Mouse (Mus musculus) left cerebral cortex, adult 8-10 months (tissue): ENCODE measurements at regions not wholly inside any gene's neighbourhood (a gene's known extent, or its start where the extent isn't known, plus 50 kb on each side); places are given as distances from the start of the nearest gene placed in this dataset.

Experiments used
- DNase-seq, 2 experiments: peaks; one replicate each; pipeline ENCODE4 v3.0.0; 2022; ENCODE audit warnings: low spot score in 2 of 2

GRCm38 (mm10) chr2:45774416-45774815 lies 657.2 kb upstream of the Zeb2 start:
- no peak for DNase-seq

DNA sequence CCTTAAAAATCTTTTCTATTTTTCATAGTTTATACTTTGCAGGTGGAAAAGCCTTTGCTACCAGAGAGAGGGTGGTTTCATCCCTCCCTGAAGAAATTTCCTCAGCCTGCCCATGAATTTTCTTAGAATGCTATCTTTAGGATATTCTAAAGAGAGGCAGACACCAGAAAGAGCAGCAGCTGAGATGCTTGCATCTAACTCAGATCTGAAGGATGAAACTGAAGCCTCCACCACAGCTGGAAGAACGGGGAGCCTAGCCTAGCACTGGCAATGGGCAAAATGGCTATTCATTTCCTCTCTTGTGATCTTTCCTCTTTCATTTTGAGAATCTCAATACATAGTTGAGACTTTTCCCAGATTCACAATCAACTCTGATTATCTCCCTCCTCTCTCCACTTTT lies 640.0 kb upstream of the Zeb2 start:
- DNase-seq, result peak in 1 of 2 experiments; percentile 32

DNA sequence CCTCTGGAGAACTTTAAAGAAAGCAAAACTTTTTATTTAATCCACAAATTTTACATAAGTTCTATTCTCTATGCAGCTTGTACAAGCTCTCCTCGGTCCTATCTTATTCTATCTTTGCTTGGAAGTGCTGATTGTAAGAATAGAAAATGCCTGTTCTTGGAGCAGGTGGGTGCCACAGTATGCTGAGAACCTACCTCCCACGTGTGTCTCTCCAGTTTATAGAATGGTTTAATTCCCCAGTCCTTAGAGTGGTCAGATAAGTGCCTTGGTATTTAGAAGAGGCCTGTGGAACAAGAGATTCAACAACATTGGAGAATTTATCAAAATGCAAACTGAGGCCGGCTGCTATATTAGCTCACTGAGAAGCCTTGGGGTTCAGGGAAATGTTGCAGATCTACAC lies 639.2 kb upstream of the Zeb2 start:
- no peak for DNase-seq

DNA sequence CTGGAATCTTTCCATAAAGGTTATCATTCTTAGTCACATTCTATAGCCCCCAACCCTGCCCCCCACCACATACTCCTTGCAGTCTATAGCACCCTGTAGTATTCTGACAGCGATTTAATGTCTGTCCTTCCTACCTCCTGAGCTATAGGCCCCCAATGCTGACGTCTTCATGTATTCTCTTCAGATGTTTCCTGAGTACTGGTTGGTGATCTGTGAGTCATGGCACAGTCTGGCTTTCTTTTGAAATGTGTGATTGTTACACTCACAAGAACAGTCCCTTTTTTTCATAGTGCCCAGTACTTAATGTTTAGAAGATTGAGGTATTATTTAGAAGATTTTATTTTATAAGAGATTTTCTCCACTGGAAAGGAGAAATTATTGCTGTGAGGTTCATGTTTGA lies 634.6 kb upstream of the Zeb2 start:
- no peak for DNase-seq

DNA sequence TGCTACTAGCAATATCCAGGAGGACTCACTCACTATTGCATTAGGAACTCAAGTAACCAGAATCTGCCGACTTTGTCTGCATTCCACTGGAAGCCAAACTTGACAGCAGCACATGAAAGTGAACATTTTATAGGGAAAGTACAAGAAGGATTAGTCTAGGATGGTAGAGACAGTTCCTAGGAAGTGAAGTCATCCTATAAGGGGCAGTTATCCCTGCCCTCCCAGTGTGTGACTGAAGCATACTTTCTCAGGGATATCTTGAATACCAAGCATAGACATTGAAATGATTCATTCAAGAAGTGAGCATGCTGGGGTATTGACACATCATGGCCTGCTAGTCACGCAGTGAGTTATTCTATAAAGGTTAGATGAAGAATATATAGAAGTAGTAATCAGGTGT lies 632.2 kb upstream of the Zeb2 start:
- no peak for DNase-seq

DNA sequence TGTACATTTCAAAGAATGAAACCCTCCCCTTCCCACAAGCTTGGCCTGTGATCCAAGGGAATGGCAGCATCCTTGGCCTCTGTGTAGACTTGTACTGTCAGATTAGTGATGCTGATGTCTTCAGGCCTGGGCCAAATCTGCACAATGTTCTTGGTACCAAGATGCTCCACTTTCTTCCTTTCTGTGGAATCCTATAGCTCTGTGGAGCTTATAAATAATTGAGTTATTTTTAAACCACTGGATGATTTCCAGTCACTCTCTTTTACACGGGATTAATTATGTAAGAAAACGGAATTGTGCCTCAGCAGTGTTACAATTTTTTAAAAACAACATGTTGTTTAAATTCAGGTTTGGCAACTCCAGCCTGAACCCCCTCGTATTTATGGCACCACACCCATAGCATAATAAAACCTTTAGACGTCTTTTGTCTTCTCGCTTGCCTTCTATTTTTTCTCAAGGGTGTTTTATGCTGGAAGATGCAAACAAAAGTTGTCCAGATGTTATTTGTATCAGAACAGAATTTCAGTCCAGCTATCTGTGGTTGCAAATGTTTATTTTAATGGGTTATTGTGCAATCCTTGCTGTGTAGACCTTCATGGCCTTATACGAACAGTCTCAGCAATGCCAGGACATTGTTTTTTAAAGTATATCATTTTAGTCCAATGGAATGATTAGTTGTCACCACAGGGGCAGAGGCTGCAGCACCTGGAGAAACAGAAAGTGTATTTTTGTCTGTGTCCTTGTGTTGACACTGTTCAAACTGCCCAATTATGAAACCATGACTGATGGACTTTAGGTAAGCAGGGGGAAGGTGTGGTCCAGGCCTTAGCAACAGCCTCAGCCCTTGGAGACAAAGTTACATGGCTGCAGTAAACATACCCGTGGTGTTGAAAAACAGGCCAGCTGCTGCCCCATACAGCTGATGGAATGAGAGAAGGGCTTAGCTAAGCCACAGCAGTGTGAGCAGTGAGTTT lies 630.4 kb upstream of the Zeb2 start:
- DNase-seq, result no peak

- DNase-seq, result no peak
Observed at GRCm38 (mm10) chr2:45746606-45747005, 629.4 kb upstream of the Zeb2 start.

- DNase-seq, result no peak
Observed at GRCm38 (mm10) chr2:45736278-45736677, 619.1 kb upstream of the Zeb2 start.

GRCm38 (mm10) chr2:45713997-45714396 lies 596.8 kb upstream of the Zeb2 start:
- no peak for DNase-seq

GRCm38 (mm10) chr2:45707026-45707425 lies 589.8 kb upstream of the Zeb2 start:
- DNase-seq, result no peak

- DNase-seq, result no peak
Observed at GRCm38 (mm10) chr2:45702511-45702910, 585.3 kb upstream of the Zeb2 start.

DNA sequence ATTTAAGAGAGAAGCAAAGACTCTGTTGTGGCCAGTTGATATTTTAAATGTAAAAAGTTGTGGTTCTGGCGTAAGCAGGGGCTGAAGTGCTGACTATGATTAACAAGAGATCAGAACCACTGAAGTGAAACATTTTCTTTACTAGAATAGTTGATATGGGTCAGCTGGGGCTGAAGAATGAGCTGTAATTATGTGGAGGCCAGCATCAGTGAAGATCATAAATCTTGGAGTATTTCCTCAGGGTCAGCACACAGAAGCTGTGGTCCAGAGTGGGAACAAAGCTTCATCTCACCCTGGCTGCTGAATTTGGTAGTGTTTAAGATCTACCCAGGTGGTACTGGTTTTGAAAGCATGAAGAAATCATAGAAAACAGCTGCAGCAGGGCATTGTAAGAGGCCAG lies 583.4 kb upstream of the Zeb2 start:
- no peak for DNase-seq

DNA sequence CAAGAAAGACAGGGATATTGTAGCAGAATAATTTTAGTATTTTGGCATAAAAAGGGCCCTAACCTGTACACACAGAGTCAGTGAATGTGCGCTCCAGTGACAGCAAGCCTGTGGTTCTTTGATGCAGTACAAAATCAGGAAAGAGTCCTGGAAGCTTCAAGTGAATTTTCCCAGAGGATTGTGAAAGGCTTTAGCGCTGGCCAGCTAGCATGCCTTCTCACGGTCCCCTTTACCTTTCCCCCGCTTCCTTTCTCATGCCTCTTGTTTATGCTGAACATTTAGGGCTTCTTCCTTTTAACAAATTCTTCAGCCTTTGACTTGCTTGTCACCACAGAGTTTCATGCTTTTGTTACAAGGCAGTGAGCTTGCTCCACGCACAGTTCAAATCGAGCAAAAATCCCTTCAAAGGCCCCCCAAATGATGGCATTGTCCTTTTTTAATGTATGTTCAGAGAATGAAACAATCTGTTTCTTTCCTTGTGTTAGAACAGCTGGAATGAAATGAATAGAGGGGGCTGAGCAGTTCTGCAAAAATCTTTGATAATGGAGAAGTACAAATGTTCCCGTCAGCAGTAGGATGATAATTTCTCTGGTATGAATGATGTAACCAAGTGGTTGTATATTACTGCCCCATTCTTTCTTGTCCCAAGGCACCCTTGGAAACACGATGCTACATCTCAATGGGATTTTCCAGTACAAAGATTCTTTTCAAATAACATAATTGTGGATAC lies 576.3 kb upstream of the Zeb2 start:
- no peak for DNase-seq

DNA sequence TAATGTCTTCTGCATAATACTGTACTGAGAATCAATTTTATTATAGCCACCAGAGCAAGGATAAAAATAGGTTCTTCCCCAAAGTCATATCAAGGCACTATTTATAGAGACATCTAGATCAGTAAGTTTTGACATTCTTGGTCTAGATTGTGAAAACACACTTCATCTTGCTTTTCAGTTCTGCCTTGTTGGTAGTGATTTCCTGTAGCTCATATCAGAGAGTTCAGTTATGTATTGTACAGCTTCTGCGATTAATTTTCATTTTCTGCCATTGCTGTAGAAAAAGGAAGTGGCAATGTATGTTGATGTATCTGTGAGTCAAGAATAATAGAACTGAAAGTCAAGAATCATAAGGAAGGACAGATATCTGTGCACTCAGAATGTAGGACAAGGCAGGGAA lies 575.6 kb upstream of the Zeb2 start:
- DNase-seq, result no peak

GRCm38 (mm10) chr2:45688996-45689395 lies 571.8 kb upstream of the Zeb2 start:
- DNase-seq, result no peak

DNA sequence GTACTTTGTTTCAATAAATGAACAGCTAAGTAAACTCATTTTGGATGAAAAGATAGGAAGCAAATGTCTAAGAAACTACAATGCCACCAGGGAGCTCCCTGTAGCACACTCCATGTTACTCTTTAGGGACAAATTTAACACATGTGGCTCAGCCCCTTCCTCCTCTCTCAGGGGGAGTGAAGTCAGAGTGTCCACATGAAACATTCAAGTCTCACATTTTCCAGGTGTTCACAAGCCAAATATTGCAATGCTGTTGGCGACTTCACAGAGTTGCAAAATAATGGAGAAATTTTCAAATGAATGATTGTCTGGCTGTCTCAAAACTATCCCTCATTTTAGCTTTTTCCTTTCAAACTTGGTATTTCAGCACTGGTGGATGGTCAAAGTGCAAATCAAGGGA lies 564.1 kb upstream of the Zeb2 start:
- DNase-seq, result no peak

DNA sequence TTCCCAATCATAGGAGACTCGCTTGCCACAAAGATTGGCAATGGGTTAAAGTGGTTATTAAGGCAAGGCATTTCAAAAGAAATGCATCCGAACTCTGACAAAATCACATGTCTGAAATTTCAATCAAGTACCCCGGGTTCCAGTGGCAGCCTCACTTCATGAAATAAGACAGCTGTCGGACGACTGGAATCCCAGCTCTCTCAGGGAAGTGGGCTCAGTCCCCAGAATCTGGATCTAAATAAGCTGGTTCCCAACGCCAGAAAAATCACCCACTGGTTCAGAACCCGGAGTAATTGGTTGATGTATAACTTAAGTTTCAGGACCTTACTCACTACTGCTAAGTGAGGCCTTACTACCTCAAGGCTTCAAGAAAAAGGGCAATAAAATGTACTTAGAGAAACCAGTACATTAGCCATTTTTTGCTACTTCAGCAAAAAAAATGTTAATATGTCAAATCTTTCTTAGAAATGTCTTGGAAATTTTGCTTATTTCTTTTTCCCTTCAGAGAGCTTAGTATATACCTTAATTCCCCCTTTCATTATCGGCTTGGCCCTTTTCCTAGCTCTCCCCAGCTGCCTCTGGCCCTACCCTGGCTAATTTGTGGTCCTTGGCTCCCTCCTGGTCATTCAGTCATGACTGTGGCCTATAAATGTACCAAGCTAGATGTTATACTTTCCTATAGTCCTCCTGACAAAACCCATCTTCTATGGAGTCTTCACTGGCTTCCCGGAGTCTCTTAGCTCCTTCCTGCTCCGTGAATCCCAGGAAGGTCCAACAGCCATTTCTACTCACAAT lies 562.1 kb upstream of the Zeb2 start:
- no peak for DNase-seq

DNA sequence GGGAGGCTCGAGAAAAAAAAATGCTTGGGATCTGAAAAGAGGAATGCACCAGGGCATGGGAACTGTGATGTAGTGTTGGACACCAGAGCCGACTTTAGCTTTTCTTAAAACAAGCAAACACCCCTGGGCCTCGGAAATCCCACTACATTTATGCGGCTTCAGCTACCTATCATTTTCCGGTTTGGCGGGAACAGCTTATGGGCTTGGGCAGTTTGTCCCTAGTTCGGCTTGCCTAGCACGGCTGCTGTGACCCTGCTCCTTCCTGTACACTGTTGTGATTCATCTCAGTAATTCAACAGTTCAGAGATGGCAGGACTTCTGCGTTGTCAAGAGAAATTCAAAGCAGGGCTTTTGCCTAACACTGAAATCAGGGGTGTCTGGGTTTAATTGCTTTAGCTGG lies 561.5 kb upstream of the Zeb2 start:
- DNase-seq, result no peak

DNA sequence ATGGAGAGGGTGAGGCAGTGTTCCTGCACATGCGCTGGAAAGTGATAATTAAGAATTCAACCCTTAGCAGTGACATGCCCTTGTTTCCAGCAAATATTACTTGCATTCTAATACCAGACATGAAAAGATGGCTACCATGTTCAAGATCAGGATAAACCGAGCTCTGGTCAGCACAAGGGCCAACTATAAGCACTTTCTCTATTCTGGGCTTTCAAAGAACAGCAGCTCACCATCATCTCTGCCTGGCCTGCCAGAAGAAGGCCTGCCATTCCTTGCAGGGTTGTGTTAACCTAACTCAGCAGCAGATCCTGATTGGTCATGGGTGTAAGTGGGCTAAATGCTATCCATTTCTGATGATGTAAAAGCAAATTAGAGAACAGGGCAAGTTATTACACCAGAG lies 558.6 kb upstream of the Zeb2 start:
- no peak for DNase-seq

GRCm38 (mm10) chr2:45656011-45656410 lies 538.8 kb upstream of the Zeb2 start:
- no peak for DNase-seq

DNA sequence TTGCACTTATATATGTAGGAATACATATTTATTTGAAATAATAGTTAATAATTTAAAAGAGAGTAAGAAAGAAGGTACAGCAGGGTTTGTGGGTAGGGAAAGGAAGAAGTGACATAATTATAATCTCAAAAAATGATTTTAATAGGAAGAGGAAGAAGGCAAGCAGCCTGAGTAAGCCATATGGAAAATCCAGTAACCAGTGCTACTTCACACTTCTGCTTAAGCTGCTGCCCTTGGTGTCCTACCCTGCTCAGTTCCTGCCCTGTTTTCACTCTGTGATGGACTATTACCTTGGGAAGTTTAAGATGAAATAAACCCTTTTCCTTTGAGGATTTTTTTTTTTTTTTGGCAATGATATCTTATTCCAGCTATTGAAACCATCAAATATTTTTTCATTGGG lies 537.5 kb upstream of the Zeb2 start:
- no peak for DNase-seq

- no peak for DNase-seq
Observed at GRCm38 (mm10) chr2:45652977-45653376, 535.8 kb upstream of the Zeb2 start.
